Mouse (Mus musculus) right cerebral cortex, postnatal 4 days (tissue): ENCODE measurements around the gene Omg.

Source experiments
- DNase-seq: peaks from one replicate; pipeline ENCODE4 v3.0.0-alpha.2; 2022

Omg gene

GRCm38 (mm10) chr11:79503845-79504244 is at the start of gene Omg:
TSS of gene Omg (minus strand) at chr11:79504084.
- DNase-seq, result peak; percentile 42

DNA sequence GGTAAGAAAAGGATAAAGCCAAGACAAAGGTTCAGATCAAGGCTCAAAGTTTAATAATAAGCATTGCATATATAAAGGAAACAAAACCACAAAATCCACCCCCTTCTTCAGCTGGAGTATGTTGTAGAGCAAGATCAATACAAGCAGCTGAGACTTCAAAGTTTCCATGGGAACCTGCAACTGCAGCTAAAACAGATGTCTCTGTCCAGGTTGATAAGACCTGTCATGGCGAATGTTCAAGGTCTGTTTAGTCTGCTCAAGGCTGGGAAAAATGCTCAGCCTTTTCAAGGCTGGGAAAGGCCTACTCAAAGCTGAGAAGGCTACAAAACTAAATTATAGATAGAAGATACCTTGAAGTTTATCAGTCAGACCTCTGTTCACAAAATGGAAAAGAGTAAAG is 48.7 kb upstream of the Omg start:
- DNase-seq, result no peak

GRCm38 (mm10) chr11:79536293-79536692 is 32.4 kb upstream of the Omg start:
- DNase-seq, result no peak

GRCm38 (mm10) chr11:79535554-79535953 is 31.7 kb upstream of the Omg start:
- no peak for DNase-seq

DNA sequence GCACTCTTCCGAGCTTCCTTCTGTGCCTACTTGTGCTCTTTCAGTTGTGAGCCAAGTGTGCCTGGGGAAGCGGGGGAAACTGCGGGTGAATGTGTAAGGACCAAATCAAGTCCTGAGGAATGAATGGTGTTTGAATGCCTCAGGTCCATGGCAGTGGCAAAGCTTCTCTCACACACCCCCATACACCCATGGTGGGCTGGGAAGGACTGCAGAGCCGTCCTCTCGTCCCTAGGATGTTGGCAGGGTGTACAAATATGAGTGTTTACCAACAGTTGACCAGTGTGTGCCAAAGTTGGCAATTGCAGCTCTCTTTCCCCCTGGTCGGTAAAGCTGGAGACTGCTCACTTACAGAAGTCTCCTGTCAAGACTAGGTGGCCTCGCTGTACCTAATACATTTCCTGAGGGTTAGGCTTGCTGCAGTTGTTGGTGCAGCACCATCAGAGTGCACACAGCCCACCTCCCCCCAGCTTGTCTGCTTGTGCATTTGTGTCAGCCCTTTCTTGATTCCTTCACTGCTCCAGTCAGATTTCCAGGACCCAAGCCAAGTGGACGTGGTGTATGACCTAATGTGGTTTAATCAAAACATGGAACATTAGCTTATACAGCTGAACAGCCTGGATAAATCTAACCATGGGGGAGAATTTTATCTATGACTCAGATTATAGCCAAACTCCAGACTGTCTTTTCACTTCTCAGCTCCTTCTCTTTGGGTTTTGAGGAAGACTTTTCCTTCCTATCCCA is 30.2 kb upstream of the Omg start:
- DNase-seq, result no peak

GRCm38 (mm10) chr11:79533311-79533710 is 29.4 kb upstream of the Omg start:
- no peak for DNase-seq

GRCm38 (mm10) chr11:79531485-79531884 is 27.6 kb upstream of the Omg start:
- no peak for DNase-seq

DNA sequence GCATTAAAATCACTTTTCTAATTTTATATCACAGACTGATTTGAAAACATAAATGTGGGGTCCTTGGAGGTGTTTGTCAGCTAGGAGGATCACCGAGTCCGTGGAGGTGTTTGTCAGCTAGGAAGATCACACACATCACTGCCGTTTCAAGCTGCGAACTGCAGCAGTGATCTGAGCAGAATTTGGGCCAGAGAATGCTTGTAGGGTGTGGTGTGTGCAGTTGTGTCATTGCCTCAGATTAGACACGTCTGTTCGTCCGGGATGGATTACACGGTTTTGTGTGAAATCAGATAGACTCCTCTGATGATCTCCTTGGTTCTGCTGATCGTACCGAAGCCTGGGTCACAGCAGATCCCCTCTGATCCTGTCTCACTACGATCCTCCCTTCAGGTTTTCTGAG is 26.9 kb upstream of the Omg start:
- DNase-seq, result no peak

DNA sequence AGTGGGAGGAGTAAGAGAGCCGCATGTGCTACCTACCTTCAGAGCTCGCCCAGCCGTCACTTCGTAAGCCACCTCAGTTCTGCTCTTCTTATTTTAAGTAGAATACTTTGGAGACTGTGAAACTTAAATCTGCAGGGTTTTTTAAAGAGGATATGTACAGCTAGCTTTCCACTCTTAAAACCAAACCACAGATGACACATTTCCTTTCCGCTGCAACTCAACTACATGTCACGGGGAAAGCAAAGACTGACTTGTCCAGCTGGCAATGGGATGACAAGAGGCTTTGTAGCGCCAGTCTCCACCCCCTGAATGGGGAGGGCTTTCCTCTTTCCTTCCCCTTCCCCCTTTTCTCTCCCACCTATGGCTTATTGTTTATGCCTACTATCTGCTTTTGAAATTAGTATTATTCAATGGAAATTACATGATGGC is 26.5 kb upstream of the Omg start, which contains the start of the genes Evi2 and Evi2a:
Gene Evi2 (minus strand): TSS at position 257 of the 429 bp plus-strand sequence.
Gene Evi2a (minus strand): TSS at position 277 of the 429 bp plus-strand sequence.
- no peak for DNase-seq

DNA sequence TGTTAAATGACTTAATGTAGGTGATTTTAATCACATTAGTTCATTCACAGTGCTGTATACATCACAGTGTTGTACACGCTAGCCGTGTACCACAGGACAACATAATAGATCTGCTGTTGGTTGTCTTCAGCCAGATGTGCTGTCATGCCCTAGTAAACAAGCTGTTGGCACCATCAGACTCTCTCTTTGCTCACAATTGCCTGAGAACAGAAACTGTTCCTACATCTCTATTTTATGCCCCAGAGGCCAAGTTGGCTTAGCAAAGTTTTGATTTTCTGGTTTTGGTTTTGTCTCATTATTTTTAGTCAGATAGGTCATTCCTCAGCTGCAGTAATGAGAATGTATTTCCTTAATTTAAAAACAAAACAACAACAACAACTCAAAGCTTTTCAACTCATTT is 25.9 kb upstream of the Omg start:
- DNase-seq, result no peak

GRCm38 (mm10) chr11:79529226-79529625 is 25.3 kb upstream of the Omg start:
- DNase-seq, result no peak

GRCm38 (mm10) chr11:79528601-79529000 is 24.7 kb upstream of the Omg start:
- DNase-seq, result no peak

DNA sequence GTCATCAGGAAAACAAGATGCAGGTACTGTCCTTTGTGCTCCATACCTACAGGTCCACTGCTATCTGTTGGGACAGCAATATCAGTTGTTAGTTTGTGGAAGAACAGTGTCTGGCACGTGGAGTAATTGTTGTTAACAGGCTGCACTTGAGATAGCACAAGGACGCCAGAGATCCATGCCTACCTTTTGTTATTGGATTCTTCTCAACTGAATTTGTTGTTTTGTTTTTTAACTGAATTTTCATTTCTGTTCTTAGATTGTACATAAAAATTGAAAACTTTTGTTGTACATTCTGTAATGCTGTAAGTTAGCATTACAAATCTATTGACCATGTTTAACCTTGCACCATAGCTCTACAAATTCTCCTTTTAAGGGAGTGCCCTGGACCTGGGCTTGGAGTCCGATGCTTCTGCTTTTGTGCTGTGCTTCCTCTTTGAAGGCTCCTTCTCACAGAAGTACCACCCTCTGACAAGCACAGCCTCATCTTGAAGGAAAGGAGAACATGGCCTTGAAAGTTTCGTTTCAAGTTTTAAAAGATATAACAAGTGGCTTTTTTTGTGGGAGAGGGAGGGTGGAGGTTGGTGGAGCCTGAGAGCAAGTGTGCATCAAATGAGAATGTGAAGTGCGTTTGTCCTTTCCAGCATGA is 24.0 kb upstream of the Omg start:
- DNase-seq, result no peak

DNA sequence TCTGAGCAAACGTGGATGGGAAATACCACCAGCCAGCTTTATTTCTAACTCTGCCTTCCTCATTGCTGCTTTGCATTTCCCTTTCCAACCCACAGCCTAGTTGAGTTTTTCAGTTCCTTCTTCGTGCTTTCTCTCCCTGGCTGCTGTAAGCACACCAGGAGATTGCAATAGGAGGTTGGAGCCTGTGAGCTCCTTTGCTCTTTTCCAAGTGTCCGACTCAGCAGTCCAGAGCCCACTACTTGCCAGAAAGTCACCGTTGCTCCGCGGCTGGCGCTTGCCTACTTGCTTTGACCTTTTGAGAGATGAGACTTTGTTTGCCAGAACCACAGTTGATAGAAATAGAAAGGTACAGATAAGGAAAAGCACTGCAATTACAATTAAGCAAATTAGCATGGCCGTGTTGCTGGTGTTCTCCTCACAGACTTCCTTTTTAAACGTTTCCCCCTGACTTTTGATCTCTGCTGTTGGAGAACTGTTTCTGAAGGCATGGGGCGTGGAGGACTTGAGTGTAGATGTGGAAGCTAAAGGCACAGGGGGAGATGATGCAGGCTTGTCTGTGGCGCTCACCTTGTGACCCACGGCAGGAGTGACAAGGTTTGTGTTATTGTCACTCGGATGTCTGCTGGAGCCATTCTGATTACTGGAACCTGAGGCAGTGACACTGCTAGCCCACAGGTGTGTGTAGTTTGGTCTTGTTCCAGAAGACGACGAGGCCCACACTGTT is 23.3 kb upstream of the Omg start:
- no peak for DNase-seq

- no peak for DNase-seq
Measured at GRCm38 (mm10) chr11:79526549-79526948, 22.7 kb upstream of the Omg start.

DNA sequence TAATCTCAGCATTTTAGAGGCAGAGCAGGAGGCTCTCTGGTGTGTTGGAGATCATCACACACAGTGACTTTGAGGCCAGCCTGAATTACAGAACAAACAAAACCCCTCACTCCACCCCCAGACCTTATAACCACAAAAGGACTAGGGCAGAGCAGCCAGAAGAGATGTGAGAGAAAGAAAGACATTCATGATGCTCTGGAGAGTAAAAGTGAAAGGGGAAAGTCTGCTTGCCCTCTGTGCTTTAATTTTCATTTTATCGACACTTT is 20.4 kb upstream of the Omg start:
- no peak for DNase-seq

DNA sequence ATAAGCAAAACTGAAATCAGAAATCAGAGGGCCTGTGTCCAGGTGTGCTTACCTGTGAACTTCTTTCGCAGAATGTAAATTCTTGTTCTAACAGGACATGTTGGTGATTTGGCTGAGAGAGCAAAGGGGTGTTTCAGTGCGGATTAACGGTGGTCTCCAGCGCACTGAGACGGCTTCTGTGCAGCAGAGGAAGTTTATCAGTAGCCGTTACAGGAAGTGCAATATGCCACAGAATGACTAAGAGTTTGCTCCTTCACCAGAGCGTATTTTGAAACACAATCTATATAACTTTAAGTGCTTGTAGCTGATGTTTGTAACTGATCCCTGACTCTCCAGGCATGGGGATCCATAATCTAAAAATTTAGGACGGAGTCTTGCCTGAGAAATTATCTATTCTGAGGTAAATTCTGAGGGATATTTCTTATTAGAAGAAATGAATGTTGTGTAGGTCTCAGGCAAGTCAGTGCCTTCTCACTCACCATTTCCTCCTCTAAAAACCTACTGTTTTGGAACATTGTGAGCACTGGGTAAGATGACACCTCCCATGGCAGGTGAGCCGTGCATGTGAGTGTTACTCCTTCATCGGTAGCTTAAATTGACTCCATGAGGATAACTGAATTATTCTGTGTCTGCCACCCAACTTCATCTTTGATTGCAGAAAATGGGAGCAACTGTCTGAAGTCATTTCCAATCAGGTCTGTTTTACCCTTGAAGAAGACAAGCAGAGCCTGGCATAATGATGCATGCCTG is 19.9 kb upstream of the Omg start, which contains the start of gene Evi2b:
Gene Evi2b (minus strand): TSS at position 203 of the 750 bp plus-strand sequence.
- no peak for DNase-seq

GRCm38 (mm10) chr11:79522944-79523343 is 19.1 kb upstream of the Omg start:
- no peak for DNase-seq

DNA sequence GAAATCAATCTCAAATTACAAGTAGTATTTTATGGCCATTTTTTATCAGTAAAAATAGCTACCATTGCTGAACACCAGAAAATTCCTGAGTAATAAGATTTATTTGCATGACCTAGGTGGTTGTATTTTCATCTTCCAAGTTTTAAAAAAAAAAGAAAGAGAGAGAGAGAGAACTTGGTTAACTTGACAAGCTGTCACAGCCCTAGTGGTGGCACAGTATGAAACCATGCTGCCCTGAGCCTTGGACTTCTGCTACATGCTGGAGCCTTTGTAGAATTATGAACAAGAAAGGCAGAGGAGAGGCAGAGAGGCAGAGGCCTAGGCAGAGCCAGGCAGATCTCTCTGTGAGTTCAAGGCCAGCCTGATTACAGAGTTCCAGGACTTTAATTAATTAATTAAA is 18.0 kb upstream of the Omg start:
- no peak for DNase-seq

GRCm38 (mm10) chr11:79520772-79521171 is 16.9 kb upstream of the Omg start:
- no peak for DNase-seq

DNA sequence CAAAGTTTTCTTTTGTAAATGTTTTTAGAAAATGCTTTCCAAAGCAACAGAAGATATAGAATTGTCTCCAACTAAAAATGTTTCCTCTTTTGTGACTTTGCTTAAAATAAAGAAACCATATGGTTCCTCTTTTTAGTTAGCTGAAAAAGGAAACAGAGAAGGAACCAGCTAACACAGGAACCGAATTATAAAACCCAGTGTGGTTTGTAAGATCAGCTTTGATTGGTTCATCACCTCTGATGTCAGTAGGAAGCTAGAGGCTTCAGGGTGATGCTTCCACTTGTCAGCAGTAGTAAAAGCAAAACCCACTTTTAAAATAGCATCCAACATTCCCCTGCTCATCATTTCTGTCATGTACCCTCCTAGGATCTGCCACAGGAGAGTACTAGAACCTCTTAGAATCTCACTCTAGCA is 16.0 kb upstream of the Omg start:
- no peak for DNase-seq

DNA sequence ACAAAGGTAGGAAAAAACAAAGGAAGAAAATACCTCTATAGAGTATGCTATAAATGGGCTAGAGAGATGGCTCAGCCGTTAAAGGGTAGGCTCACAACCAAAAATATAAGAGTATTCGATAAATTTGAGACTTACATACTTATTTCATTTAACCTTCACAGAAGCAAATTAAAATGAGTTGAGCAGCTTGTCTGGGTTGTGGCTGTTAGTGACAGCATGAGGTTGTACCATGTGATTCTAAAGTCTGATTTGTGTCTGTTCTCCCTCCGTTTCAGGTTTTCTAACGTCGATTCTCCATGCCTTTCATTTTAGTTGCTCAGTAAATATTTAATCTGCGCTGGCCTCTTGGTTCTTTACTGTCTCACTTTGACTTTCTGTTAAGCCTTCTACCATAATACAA is 15.4 kb upstream of the Omg start:
- DNase-seq, result no peak

DNA sequence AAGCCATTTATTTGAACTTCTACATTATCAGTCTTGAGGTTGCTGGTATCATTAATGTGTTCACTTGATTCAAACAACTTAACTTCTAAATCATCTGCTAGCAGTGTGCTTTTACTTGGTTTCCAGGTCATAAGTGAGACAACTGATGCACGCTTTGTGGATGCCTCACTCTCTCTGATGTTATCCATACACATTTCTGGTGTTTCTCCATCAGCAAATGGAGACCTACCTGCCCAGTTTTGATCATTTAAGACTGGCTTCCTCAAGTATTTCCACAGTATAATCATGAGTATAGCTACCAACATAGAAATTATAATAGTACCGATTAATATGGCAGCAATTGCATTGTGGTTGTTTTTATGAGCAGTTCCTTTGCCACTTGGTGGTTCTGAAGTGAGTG is 11.9 kb upstream of the Omg start:
- no peak for DNase-seq
